Mouse (Mus musculus) T-helper 1 cell (primary cell): ENCODE results near the gene Bcl7c.

Source experiments
- in situ Hi-C: fragments of 300-600 bp; cut with MboI, MseI; formaldehyde crosslinking; loops from one replicate; pipeline ENCODE4 v1.15.1; 2025; ENCODE audit warnings: high pct_unique_total_duplicates

Bcl7c gene

GRCm38 (mm10) chr7:127685304-127686018 lies 23.3 kb downstream of the Bcl7c start:
- in situ Hi-C loops: no loop called here

- in situ Hi-C loops: no loop called here
Observed at GRCm38 (mm10) chr7:127681888-127682553, 26.7 kb downstream of the Bcl7c start.

- in situ Hi-C loops: no loop called here
Observed at GRCm38 (mm10) chr7:127680541-127680940, 28.2 kb downstream of the Bcl7c start.

- in situ Hi-C loops: no loop called here
Observed at GRCm38 (mm10) chr7:127678811-127679210, 29.9 kb downstream of the Bcl7c start.

- in situ Hi-C loops: no loop called here
Observed at GRCm38 (mm10) chr7:127677609-127678008, 31.1 kb downstream of the Bcl7c start.

GRCm38 (mm10) chr7:127677077-127677476 lies 31.7 kb downstream of the Bcl7c start:
- in situ Hi-C loops: no loop called here

- in situ Hi-C loops: no loop called here
Observed at GRCm38 (mm10) chr7:127675391-127675811, 33.3 kb downstream of the Bcl7c start.

GRCm38 (mm10) chr7:127674977-127675376 lies 33.8 kb downstream of the Bcl7c start:
- in situ Hi-C loops: no loop called here

GRCm38 (mm10) chr7:127672776-127673175 lies 36.0 kb downstream of the Bcl7c start:
- in situ Hi-C loops: no loop called here

- in situ Hi-C loops: no loop called here
Observed at GRCm38 (mm10) chr7:127671880-127672774, 36.6 kb downstream of the Bcl7c start.

GRCm38 (mm10) chr7:127667171-127667570 lies 41.6 kb downstream of the Bcl7c start:
- in situ Hi-C loops: no loop called here

- in situ Hi-C loops: no loop called here
Observed at GRCm38 (mm10) chr7:127666679-127667078, 42.1 kb downstream of the Bcl7c start.

- in situ Hi-C loops: no loop called here
Observed at GRCm38 (mm10) chr7:127666066-127666654, 42.6 kb downstream of the Bcl7c start.

- in situ Hi-C loops: loop anchor here (5.0 kb wide), 1 partner anchor 36 kb away; no protein-coding TSS in a partner anchor
Observed at GRCm38 (mm10) chr7:127662926-127663325, 45.8 kb downstream of the Bcl7c start.

- in situ Hi-C loops: loop anchor here (5.0 kb wide), 1 partner anchor 35 kb away; no protein-coding TSS in a partner anchor
Observed at GRCm38 (mm10) chr7:127661833-127662232, 46.9 kb downstream of the Bcl7c start.

GRCm38 (mm10) chr7:127660882-127661281 lies 47.9 kb downstream of the Bcl7c start:
- in situ Hi-C loops: loop anchor here (5.0 kb wide), 1 partner anchor 34 kb away; no protein-coding TSS in a partner anchor

GRCm38 (mm10) chr7:127656946-127657345 lies 51.8 kb downstream of the Bcl7c start:
- in situ Hi-C loops: no loop called here

- in situ Hi-C loops: no loop called here
Observed at GRCm38 (mm10) chr7:127654318-127654717, 54.4 kb downstream of the Bcl7c start.

- in situ Hi-C loops: no loop called here
Observed at GRCm38 (mm10) chr7:127652050-127652449, 56.7 kb downstream of the Bcl7c start.

GRCm38 (mm10) chr7:127651624-127652023 lies 57.1 kb downstream of the Bcl7c start:
- in situ Hi-C loops: no loop called here

- in situ Hi-C loops: loop anchor here (5.0 kb wide), 1 partner anchor 52 kb away; no protein-coding TSS in a partner anchor
Observed at GRCm38 (mm10) chr7:127649206-127649605, 59.5 kb downstream of the Bcl7c start.
